Mouse (Mus musculus) liver, embryonic 14.5 days (tissue): ENCODE data around the gene Ifnab.

Experiments
- CTCF ChIP-seq: IDR thresholded peaks from 2 replicates; pipeline ENCODE4 v1.5.1; 2016; ENCODE audit warnings: antibody characterized with exemption, low read depth, control low read depth
- EP300 ChIP-seq: IDR thresholded peaks from 2 replicates; pipeline ENCODE4 v1.6.1; 2016; ENCODE audit warnings: antibody characterized with exemption, low read depth

DNA sequence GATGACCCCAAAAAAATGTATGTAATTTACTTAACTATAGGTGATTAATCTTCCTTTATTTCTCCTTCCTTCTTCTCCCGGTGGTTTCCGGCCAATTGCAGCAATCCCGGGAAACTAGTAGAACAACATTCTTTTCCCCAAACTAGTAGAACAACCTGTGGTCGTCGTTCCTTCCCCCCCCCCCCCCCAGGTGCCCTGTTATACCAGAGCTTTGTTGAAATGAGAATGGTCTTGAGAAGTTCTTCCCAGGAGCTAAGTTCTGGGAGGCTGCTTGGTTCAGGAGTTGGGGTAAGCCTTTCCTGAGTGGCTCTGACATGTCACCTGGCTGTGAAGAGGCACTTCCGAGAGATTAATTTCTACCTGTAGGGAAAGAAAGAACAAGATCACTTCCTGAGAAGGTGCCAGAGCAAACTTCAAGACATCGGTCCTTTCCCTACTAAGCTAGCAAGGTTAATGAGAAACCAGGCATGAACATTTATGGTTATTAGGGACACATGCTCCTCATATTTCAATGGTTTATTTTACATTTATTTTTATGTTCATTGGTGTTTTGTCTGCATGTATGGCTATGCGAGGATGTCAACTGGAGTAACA, 32.4 kb upstream of the Ifnab start:
- TF ChIP-seq CTCF (no peak), EP300 (no peak)
